Mouse (Mus musculus) olfactory bulb, adult 2 months (tissue): ENCODE data around the gene Serpinf2.

ENCODE experiments used
- CTCF ChIP-seq: fragments of 200-500 bp; IDR thresholded peaks from 2 replicates; pipeline ENCODE4 v1.5.1; 2012; ENCODE audit warnings: low read depth, mild to moderate bottlenecking, low read length, moderate library complexity; ENCODE audit not compliant: insufficient read depth
- POLR2A ChIP-seq: fragments of 200-500 bp; IDR thresholded peaks from 2 replicates; pipeline ENCODE4 v1.6.1; 2012; ENCODE audit warnings: mild to moderate bottlenecking, low read depth, low read length, moderate library complexity; ENCODE audit not compliant: insufficient read depth

DNA sequence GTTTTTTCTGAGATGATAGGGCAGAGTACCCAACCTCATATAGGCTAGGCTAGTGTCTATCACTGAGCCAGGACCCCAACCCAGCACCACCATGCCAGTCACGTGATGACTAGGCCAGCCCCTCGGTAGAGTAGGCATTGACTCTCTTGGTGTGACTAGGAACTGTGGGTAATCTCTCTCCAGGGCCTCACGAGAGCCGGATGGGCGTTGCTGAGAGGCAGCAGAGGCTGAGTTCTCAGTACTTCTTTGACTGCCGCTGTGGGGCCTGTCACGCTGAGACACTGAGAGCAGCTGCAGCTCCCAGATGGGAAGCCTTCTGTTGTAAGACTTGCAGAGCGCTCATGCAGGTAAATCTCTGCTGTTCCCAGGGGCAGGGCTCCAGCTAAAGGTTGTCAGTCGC lies 39.3 kb downstream of the Serpinf2 start:
- no peak for TF ChIP-seq CTCF
- no peak for TF ChIP-seq POLR2A
